Mouse (Mus musculus) layer of hippocampus, postnatal 14 days (tissue): Measurements from ENCODE around the gene Hdhd5. TPM values are rescaled to one million over a fixed set of nuclear protein-coding genes. Genes with fewer than 3 reads are reported as not detected.

ENCODE experiments used
- DNase-seq, 2 experiments: peaks; one replicate each; pipeline ENCODE4 v3.0.0; 2021 to 2022; ENCODE audit warnings: low spot score in 2 of 2, mixed read lengths in 1 of 2
- total RNA-seq, 2 experiments: library from RNA; stranded (reverse); gene quantifications; 2 replicates each; pipeline ENCODE4 v1.2.3; 2021

The Hdhd5 gene
- total RNA-seq, 2 experiments from 2014 or later = 34.2 to 38.1 TPM

DNA sequence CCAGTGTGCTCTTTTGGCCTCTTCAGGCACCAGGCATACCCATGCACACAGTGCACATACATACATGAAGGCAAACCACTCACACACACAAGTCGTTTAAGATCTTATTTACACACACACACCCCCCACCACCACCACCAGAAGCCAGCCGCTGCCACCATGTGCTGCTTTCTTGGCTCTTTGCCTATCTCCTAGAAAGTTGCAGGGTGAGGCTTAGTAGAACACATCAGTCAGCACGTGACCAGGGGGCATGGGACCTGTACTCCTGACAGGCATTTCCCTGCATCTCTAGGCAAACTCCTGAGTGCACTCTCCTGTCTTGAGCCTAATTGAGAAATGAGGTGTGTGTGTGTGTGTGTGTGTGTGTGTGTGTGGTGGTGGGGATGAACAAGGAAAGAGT is 46.1 kb downstream of the Hdhd5 start:
- no peak for DNase-seq

DNA sequence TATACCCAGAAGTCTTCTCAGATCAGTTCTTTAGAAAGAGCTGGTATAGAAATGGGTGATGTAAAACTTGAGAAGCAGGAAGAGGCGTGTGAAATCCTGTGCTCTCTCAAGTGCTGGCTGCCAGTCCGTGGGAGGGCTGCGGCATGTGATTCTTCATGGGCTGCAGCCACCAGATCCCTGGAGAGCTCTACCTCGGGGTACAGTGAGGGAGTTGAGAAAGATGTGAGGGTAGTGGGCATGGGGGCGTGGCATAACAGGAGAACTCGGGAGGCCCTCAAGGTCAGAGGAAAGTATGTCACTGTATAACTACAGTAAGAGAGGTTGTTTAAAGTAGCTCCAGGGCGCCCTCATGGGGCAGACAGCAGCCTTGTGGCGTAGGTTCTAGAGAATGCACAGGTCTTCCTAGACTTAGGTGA is 47.9 kb downstream of the Hdhd5 start:
- DNase-seq = no peak

DNA sequence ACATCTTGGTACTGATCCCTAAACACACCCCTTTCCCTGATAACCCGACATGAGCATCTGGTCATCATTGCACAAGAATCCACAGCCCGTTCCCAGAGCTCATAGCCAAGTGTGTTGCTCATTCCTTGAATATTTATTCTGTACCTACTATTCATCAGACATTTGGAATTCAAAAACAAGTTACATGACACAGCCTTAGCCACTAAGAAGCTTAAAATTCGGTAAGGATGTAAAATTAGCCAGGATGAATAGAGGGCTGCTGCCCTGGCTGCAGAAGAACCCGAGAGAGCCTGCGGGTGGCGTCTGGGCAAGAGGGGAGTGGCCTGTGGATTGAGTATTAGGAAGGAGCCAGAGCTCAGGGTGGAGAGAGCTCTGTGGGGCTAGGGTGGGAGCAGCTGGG is 48.4 kb downstream of the Hdhd5 start:
- DNase-seq = no peak

DNA sequence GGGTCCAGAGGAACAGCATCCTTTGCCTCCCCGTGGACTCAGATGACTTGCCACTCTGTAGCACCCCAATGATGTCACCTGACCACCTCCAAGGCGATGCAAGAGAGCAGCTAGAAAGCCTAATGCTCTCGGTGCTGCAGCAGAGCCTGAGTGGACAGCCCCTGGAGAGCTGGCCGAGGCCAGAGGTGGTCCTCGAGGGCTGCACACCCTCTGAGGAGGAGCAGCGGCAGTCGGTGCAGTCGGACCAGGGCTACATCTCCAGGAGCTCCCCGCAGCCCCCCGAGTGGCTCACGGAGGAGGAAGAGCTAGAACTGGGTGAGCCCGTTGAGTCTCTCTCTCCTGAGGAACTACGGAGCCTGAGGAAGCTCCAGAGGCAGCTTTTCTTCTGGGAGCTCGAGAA is 49.1 kb downstream of the Hdhd5 start:
- no peak for DNase-seq

DNA sequence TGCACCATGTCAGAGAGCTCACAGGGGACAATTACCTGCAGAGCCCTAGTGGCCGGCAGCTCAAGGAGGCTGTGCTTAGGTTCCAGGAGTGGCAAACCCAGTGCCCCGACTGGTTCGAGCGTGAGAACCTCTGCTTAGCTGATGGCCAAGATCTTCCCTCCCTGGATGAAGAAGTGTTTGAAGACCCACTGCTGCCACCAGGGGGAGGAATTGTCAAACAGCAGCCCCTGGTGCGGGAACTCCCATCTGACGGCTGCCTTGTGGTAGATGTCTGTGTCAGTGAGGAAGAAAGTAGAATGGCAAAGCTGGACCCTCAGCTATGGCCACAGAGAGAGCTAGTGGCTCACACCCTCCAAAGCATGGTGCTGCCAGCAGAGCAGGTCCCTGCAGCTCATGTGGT is 49.6 kb downstream of the Hdhd5 start:
- DNase-seq = no peak

DNA sequence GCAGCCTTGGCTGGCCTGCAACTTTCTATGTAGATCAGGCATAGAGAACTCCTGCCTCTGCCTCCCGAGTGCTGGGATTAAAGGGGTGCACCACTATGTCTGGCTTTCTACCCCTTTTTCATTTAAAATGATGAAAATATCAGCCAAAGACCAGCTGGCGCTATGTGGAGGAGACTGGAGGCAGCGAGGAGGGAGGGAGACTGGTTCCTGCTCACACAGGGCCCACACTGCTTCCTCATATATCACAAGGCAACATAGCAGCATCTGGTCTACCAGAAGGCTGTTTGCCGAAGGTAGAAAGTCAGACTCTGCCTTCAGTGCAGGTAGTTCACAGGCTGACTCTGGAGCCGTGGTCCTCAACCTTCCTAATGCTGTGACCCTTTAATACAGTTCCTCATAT is 50.8 kb downstream of the Hdhd5 start:
- no peak for DNase-seq

DNA sequence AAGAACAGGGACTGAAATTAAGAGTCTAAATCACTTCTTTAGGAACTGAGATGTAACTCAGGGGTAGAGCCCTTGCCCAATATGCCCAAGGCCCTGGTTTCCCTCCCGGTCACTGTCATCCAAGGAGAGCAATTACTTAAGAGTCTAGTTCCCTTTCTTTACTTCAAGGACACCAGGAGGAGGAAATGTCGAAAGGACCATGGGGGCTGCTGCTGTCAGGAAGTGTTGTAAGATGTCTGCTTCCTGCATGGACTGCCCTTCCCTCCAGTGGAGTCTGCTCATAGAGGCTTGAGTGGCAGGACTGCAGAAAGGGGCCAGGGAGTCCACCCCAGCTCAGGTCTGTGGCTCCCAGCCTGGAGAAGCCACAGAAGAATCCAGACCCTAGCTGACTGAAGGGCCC is 51.8 kb downstream of the Hdhd5 start:
- no peak for DNase-seq

DNA sequence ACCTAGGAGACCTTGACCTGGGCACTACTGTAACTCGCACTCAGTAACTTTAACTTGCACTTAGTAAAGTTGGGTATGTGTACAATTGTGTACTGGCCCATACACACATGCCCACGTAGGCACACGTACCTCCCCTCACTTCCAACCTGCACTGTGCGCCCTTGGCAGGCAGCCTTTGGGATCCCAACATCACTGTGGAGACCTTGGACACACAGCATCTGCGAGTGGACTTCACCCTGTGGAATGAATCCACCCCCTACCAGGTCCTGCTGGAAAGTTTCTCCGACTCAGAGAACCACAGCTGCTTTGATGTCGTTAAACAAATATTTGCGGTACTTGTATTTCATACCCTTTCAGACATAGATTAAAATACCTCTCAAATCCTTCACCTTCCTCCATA is 55.8 kb downstream of the Hdhd5 start:
- no peak for DNase-seq

DNA sequence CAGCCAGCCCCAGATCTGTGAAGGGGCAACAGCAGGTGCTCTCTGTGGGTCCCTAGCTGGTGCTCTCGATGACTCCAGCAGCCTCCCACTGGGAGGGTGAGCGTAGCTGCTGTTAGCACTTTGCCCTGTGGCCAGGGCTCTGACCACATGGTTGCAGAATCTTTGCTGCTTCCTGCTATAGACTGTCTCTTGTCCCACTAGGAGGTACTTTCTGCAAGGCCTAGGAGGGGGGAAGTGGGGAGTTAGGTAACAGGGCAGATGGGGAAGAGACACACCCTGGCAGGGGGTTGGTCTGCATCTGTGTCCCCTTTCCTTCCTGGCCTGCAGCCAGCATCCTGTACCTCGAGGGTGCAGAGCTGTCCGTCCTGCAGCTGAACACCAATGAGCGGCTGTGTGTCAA is 57.7 kb downstream of the Hdhd5 start:
- no peak for DNase-seq

DNA sequence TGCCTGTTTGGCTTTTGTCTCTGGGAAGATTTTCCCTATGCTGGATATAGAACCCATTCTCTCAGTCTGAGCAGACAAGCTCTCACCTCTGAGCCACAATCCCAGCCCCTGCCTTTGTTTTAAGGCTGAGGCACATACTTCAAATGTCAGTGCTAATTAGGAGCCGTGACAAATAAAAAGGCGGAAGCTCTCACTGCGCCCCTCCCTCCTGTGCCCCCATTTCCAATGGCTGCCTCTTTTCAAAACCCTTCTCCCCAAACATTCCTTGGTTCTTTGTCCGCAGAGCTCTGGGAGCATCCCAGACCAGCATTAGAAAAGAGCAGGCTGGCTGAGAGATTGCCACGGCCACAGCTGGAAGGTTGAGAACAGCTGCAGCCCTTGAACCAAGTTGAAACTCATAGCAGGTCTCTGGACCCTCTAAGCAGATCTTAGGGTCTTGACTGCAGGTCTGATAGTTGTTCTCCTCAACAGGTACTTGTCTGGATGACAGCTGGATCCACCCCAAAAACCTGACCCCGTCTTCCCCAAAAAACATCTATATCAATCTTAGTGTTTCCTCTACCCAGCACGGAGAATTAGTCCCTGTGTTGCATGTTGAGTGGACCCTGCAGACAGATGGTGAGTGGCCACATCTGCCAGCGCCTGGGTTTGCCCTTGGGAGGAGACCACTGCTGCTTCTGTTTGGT is 58.5 kb downstream of the Hdhd5 start:
- DNase-seq = no peak

DNA sequence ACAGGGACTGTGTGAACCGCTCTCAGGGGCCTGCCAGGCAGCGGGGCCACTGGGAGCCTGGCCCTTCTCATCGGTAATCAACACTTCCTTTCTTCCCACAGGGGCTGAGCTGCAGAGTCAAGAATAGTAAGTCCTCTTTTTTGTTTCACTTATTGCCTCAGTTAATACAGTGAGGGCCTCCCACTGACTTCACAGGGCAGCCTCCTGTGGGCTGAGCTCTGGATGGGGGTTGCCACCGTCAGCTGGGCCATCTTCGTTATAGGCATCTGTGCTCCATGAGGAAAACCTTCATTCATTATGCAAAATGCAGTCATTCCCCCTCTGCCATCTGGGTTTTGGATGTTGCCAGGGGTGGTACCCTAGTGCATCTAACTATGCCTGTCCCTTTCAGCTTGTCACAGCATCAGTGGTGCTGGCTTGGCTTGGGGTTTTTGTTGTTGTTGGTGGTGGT is 59.1 kb downstream of the Hdhd5 start:
- no peak for DNase-seq

DNA sequence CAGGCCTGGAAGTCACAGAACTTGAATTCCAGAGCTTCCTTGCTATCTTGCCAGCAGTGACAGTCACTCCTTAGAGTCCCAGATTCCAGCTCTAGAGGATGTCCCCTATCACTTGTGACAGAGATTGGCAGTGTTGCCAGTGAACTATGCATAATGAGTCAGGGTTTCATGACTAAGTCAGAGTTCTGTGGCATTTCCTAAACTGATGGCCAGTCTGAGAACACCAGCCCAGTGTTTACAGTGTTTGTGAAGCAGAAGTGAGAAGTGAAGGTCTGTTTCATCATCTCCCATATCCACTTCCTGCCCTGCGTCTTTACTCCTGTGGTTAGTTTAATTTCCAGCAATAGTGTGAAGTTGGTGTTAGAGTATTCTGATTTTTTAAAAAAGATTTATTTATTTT is 60.5 kb downstream of the Hdhd5 start:
- no peak for DNase-seq

DNA sequence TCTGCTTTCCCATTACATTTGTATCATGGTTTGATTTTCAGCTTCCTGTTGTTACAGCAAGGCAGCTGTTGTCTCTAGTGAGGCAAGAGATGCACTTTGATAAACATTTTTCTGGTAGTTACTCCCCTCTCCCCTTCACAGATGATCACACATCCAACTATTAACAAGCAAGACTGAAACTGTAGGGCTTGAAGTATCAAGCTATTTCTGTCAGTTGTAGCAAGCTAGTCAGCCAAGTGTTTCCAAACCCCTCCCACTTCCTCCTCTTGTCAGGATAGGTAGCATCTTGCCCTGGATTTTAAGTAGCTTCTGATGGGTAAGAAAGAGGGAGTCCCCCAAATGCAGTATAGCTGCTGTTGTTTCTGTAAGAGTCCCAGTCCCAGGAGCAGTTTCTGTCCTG is 61.3 kb downstream of the Hdhd5 start:
- DNase-seq = no peak

DNA sequence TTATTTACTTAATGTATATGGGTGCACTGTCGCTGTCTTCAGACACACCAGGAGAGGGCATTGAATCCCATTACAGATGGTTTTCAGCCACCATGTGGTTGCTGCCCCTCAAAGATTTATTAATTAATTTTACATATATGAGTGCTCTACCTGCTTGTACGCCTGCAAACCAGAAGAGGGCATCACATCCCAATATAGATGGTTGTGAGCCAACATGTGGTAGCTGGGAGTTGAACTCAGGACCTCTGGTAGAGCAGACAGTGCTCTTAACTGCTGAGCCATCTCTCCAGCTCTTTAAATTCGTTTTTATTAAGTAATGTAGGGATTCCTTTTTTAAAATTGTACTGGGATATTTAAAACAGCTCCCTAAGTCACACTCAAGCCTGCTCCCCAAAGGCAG is 61.9 kb downstream of the Hdhd5 start:
- no peak for DNase-seq

DNA sequence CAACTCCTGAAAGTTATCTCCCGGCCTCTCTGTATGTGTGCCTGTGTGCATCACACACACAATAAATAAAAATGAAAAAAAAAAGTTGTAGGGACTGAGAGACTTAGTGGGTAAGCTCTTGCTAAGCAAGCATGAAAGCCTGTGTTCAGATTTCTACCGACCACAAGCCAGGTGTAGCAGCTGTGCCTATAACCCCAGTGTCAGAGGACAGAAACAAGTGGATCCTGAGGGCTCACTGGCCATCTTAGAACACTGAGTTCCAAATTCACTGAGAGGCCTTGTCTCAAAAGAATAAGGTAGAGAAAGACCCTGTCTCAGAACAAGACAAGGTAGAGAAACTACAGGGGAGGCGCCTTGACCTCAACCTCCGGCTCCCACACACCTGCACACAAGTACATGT is 62.9 kb downstream of the Hdhd5 start:
- DNase-seq = no peak

DNA sequence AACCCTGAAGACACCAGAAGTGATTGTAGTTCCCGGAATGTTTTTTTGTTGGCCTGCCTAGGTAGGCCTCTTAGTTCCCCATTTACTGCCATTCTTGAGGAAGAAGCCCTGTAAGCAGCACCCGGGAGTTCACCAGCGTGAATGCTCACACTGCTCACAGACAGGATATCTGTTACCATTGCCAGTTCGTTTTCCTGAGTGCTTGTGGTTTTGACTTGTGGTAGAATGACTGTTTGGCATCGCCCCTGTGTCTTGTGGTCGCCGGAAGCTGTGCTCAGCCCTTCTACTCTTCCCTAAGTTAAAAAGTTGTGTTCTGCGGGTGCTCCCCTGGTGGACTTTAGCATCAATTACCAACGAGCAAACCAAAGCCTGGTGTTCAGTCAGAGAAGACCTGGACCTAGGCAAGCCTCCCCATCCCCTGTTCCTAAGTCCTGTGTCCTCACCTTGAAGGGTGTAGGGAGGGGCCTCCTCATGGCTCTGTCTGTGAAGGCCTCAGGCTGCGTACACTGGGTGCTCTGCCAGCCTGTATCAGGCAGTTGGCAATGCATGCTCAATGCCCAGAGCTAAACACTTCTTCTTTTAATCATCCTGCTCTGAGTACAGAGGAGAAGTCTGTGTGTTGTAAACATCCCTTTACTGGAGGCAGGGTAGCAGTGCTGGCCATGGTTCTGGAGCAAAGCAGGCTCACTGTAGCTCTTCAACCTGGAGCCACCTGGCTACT is 64.3 kb downstream of the Hdhd5 start:
- no peak for DNase-seq

DNA sequence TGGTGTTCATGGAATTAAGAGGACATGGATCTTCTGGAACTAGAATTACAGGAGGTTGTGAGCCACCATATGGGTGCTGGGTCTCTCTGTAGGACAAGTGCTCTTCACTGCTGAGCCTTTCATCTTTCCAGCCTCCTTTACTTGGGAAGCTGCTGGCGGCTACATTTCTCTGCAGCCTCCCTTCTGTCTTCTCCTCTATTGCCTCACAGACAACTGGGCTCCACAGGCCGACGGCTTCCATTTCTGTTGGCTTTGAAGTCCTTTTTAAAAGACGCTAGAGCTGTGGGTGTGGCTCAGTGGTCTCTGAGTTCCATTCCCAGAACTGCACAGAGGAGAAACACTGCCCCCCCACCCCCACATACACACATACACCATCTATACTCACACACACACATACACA is 65.7 kb downstream of the Hdhd5 start:
- DNase-seq = no peak

DNA sequence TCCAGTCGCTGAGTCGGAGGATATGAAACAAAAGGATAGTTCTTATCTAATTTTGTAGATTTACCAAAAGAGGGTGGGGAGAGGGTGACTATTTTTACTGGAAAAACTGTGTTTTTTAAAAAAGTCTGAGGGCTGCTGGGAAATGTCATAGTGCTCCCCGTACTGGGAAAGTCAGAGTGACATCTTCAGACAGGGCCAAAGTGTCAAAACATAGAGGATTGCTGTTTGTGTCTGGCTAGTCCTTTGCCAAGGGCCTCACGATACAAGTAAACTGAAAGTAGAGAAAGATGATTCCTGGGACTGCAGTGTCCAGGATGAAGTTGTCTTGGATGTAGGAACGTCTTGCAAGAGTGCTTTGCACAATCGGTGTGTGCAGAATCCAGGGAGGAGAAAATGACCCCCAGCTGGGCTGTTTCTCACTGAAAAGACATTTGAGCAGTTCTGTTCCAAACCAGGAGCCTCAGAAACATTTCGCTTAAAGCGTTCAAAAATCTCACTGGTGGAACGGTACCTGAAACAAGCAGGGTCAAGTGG is 66.6 kb downstream of the Hdhd5 start:
- DNase-seq = no peak

DNA sequence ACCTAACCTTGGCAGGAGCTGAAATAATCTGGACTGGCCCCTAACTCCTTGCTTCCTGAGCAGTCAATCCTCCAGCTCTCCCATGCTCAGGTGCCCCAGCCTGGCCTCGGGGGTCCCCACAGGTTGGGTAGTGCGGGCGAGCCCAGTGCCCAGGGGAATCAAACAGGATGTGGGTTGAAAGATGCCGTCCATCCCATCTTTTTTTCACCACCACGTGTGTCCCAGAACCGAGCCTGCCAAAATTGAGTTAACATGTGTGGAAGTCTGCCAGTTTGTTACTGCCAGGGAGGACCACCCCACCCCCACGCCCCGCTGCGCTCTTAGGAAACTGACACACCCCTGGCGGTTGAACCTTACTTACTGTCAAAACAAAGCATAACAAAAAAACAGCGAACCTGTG is 67.2 kb downstream of the Hdhd5 start:
- no peak for DNase-seq

DNA sequence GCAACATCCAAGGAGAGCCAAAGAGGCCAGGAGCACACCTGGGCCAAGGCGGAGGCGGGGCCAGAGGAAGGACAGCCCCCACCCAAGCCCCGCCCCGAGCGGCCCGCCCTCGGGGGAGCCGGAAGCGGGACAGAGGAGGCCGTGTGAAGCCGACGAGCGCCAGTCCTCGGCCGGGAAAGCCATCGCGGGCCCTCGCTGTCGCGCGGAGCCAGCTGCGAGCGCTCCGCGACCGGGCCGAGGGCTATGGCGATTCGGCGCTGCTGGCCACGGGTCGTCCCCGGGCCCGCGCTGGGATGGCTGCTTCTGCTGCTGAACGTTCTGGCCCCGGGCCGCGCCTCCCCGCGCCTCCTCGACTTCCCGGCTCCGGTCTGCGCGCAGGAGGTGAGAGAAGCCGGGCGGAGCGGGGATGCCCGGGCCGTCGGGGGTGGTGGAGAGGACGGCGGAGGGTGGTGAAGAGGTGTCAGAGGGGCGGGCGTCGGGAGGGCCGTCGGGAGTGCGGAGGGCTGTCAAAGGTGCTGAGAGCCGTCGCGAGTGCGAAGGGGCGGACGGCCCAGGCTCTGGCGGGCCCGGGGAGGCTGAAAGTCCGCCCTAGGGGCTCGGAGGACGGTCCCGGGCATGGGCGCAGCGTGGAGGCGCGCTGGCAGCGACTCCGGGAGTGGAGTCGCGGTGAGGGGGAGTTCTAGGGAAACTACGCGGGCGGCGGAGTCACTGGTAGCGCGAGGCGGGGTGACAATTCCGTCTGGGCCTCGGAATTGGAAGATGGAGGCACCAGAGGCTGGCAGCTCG is 67.8 kb downstream of the Hdhd5 start, which contains the start of gene Il17ra:
TSS of gene Il17ra (plus strand) at position 162 of the 786 bp plus-strand sequence.
- DNase-seq = no peak

DNA sequence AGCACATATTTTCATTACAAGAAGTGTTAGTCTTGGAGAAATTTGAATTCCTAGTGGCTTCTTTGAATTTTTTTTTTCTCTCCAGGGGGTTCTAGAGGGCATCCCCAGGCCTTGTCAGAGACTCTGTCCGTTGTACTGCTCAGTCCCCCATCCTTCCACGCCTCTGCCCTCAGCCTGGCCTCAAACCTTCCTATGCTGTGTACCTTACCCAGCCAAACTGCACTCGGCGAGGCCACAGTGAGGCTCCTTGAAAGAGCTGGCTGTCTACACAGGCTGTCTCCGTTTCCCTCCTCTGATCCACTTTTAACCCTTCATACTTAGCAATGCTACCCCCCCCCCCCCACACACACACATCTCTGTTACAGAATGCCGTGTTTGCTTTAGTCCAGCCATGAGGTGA is 68.9 kb downstream of the Hdhd5 start:
- no peak for DNase-seq

DNA sequence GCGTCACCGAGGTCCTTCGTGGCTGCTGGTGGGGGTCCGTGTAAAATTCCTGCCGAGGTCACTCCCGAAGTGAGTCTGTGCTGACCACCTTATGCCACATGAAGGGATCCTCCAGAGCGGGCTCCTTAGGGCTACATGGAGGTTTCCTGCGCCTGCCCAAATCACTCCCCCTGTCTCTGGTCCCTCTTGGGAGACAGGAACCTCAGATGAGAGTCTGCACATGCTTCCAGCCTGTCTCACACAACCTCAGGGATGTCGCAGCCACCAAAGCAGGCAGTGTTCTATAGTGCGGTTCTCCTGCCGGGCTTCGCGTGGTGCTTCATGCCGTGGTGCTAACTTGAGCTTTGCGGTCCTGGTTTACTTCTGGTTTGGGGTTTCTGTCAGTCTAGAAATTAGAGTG is 69.9 kb downstream of the Hdhd5 start:
- no peak for DNase-seq
